Mouse (Mus musculus): ENCODE measurements around the gene Aars2. TPM values are rescaled to one million over a fixed set of nuclear protein-coding genes. Genes with fewer than 3 reads are reported as not detected.
A peak's percentile ranks its signal among the peaks of the same experiment; 100 is the strongest.

The Aars2 gene
- polyA plus RNA-seq, 1 experiment from 2014 or later = 21.0 TPM

- no peak for ATAC-seq (ENCODE audit: borderline replicate concordance, extremely low read depth, low FRiP score, low TSS enrichment)
- Histone ChIP-seq H3K4me3 (peak overlapping the region; percentile 28), H3K27me3 (peaks cover 96% of the 10 kb centered on the region), H3K9me3 (no peaks in the 10 kb centered on the region), H3K4me1 (peaks cover 26% of the 10 kb centered on the region), H3K36me3 (no peaks in the 10 kb centered on the region), H3K4me2 (peak overlapping the region; percentile 55), H3K27ac (no peak overlapping the region), H3K9ac (no peak overlapping the region)
- WGBS = 3% methylated on average over 40 of the region's 46 CpGs
These were observed 38.2 kb downstream of the Aars2 start for GRCm38 (mm10) chr17:45544873-45545277.

GRCm38 (mm10) chr17:45545278-45545961, 38.8 kb downstream of the Aars2 start:
- 7% methylated on average over 74 of the region's 74 CpGs for WGBS
- Histone ChIP-seq H3K4me1 (peaks cover 31% of the 10 kb centered on the region), H3K36me3 (no peaks in the 10 kb centered on the region), H3K4me3 (peak overlapping the region; percentile 28), H3K9me3 (no peaks in the 10 kb centered on the region), H3K27me3 (peaks cover 93% of the 10 kb centered on the region), H3K9ac (no peak overlapping the region), H3K4me2 (peak overlapping the region; percentile 55), H3K27ac (no peak overlapping the region)
- ATAC-seq (ENCODE audit: borderline replicate concordance, extremely low read depth, low FRiP score, low TSS enrichment) = no peak

- Histone ChIP-seq H3K9me3 (no peaks in the 10 kb centered on the region), H3K9ac (no peak overlapping the region), H3K27me3 (peaks cover 91% of the 10 kb centered on the region), H3K36me3 (no peaks in the 10 kb centered on the region), H3K4me2 (no peak overlapping the region), H3K4me1 (peaks cover 33% of the 10 kb centered on the region), H3K27ac (no peak overlapping the region), H3K4me3 (no peak overlapping the region)
- ATAC-seq (ENCODE audit: borderline replicate concordance, extremely low read depth, low FRiP score, low TSS enrichment) = no peak
- 69% methylated on average over 16 of the region's 16 CpGs for WGBS
These were observed 40.3 kb downstream of the Aars2 start for GRCm38 (mm10) chr17:45546941-45547340.

- H3K9ac ChIP-seq = no peak overlapping the region
- H3K4me1 ChIP-seq = peaks cover 34% of the 10 kb centered on the region
- ATAC-seq (ENCODE audit: borderline replicate concordance, extremely low read depth, low FRiP score, low TSS enrichment) = no peak
- no peak overlapping the region for H3K27ac ChIP-seq
- H3K4me3 ChIP-seq = no peak overlapping the region
- no peaks in the 10 kb centered on the region for H3K36me3 ChIP-seq
- 71% methylated on average over 5 of the region's 5 CpGs for WGBS
- peaks cover 84% of the 10 kb centered on the region for H3K27me3 ChIP-seq
- H3K4me2 ChIP-seq = no peak overlapping the region
- H3K9me3 ChIP-seq = no peaks in the 10 kb centered on the region
These were observed 41.0 kb downstream of the Aars2 start for GRCm38 (mm10) chr17:45547461-45548190.

- Histone ChIP-seq H3K9me3 (no peaks in the 10 kb centered on the region), H3K27me3 (peaks cover 77% of the 10 kb centered on the region), H3K4me3 (peak overlapping the region; percentile 68), H3K4me2 (peak overlapping the region; percentile 100), H3K36me3 (no peaks in the 10 kb centered on the region), H3K27ac (no peak overlapping the region), H3K4me1 (peaks cover 34% of the 10 kb centered on the region), H3K9ac (peak overlapping the region; percentile 56)
- WGBS = 3% methylated on average over 53 of the region's 68 CpGs
- ATAC-seq (ENCODE audit: borderline replicate concordance, extremely low read depth, low FRiP score, low TSS enrichment) = peak; percentile 25; the same call in 1 of the 2 replicates
These were observed 42.2 kb downstream of the Aars2 start for GRCm38 (mm10) chr17:45548541-45549512.

- H3K27ac ChIP-seq = no peak within 1 kb of the TSS
These were observed 43.1 kb downstream of the Aars2 start, which contains the start of gene Tmem151b for GRCm38 (mm10) chr17:45549617-45550181. TSS of gene Tmem151b (minus strand) at chr17:45549677.

GRCm38 (mm10) chr17:45550253-45550652, 43.6 kb downstream of the Aars2 start:
- no peak for ATAC-seq (ENCODE audit: borderline replicate concordance, extremely low read depth, low FRiP score, low TSS enrichment)
- H3K27me3 ChIP-seq = peaks cover 69% of the 10 kb centered on the region
- no peak overlapping the region for H3K9ac ChIP-seq

More at GRCm38 (mm10) chr17:45549617-45550181, 43.1 kb downstream of the Aars2 start, which contains the start of gene Tmem151b:
- WGBS = 0% methylated on average over 14 of the region's 29 CpGs
- no peak for ATAC-seq (ENCODE audit: borderline replicate concordance, extremely low read depth, low FRiP score, low TSS enrichment)
- H3K9ac ChIP-seq = peak within 1 kb of the TSS; percentile 56
- H3K4me3 ChIP-seq = peak within 1 kb of the TSS; percentile 68
- no peaks in the 10 kb centered on the region for H3K36me3 ChIP-seq
- H3K9me3 ChIP-seq = no peaks in the 10 kb centered on the region
- peaks cover 27% of the 10 kb centered on the region for H3K4me1 ChIP-seq
- peak within 1 kb of the TSS; percentile 100 for H3K4me2 ChIP-seq
- H3K27me3 ChIP-seq = peaks cover 72% of the 10 kb centered on the region

GRCm38 (mm10) chr17:45551249-45551796, 44.7 kb downstream of the Aars2 start:
- Histone ChIP-seq H3K36me3 (no peaks in the 10 kb centered on the region), H3K27ac (no peak overlapping the region), H3K9me3 (no peaks in the 10 kb centered on the region), H3K27me3 (peaks cover 65% of the 10 kb centered on the region), H3K4me1 (peaks cover 20% of the 10 kb centered on the region), H3K9ac (no peak overlapping the region), H3K4me2 (no peak overlapping the region), H3K4me3 (no peak overlapping the region)
- no peak for ATAC-seq (ENCODE audit: borderline replicate concordance, extremely low read depth, low FRiP score, low TSS enrichment)
- WGBS = 42% methylated on average over 7 of the region's 7 CpGs

More at GRCm38 (mm10) chr17:45550253-45550652, 43.6 kb downstream of the Aars2 start:
- no peaks in the 10 kb centered on the region for H3K36me3 ChIP-seq
- no peak overlapping the region for H3K4me3 ChIP-seq
- peak overlapping the region; percentile 100 for H3K4me2 ChIP-seq
- H3K27ac ChIP-seq = no peak overlapping the region
- 13% methylated on average over 5 of the region's 5 CpGs for WGBS
- no peaks in the 10 kb centered on the region for H3K9me3 ChIP-seq
- H3K4me1 ChIP-seq = peaks cover 21% of the 10 kb centered on the region

- no peak for ATAC-seq (ENCODE audit: borderline replicate concordance, extremely low read depth, low FRiP score, low TSS enrichment)
- no peak overlapping the region for H3K27ac ChIP-seq
- H3K4me1 ChIP-seq = peaks cover 21% of the 10 kb centered on the region
- H3K27me3 ChIP-seq = peaks cover 65% of the 10 kb centered on the region
- no peak overlapping the region for H3K4me2 ChIP-seq
- WGBS = 6% methylated on average over 8 of the region's 8 CpGs
- H3K9ac ChIP-seq = no peak overlapping the region
- H3K4me3 ChIP-seq = no peak overlapping the region
- no peaks in the 10 kb centered on the region for H3K9me3 ChIP-seq
- no peaks in the 10 kb centered on the region for H3K36me3 ChIP-seq
These were observed 45.3 kb downstream of the Aars2 start for GRCm38 (mm10) chr17:45551816-45552451.

GRCm38 (mm10) chr17:45553065-45553464, 46.4 kb downstream of the Aars2 start:
- H3K36me3 ChIP-seq = no peaks in the 10 kb centered on the region
- WGBS = 72% methylated on average over 3 of the region's 3 CpGs
- H3K4me1 ChIP-seq = peaks cover 21% of the 10 kb centered on the region
- H3K9ac ChIP-seq = no peak overlapping the region
- peaks cover 57% of the 10 kb centered on the region for H3K27me3 ChIP-seq
- no peak overlapping the region for H3K4me3 ChIP-seq
- ATAC-seq (ENCODE audit: borderline replicate concordance, extremely low read depth, low FRiP score, low TSS enrichment) = no peak
- no peak overlapping the region for H3K27ac ChIP-seq
- H3K4me2 ChIP-seq = no peak overlapping the region
- no peaks in the 10 kb centered on the region for H3K9me3 ChIP-seq
